Mouse (Mus musculus) olfactory bulb, adult 2 months (tissue): Measurements from ENCODE around the gene Cd59a.

ENCODE experiments used
- CTCF ChIP-seq: fragments of 200-500 bp; IDR thresholded peaks from 2 replicates; pipeline ENCODE4 v1.5.1; 2012; ENCODE audit warnings: low read depth, mild to moderate bottlenecking, low read length, moderate library complexity; ENCODE audit not compliant: insufficient read depth
- POLR2A ChIP-seq: fragments of 200-500 bp; IDR thresholded peaks from 2 replicates; pipeline ENCODE4 v1.6.1; 2012; ENCODE audit warnings: mild to moderate bottlenecking, low read depth, low read length, moderate library complexity; ENCODE audit not compliant: insufficient read depth

GRCm38 (mm10) chr2:104130165-104130564, 34.6 kb downstream of the Cd59a start:
- no peak for TF ChIP-seq POLR2A
- TF ChIP-seq CTCF = no peak
